In the genomic region with DNA sequence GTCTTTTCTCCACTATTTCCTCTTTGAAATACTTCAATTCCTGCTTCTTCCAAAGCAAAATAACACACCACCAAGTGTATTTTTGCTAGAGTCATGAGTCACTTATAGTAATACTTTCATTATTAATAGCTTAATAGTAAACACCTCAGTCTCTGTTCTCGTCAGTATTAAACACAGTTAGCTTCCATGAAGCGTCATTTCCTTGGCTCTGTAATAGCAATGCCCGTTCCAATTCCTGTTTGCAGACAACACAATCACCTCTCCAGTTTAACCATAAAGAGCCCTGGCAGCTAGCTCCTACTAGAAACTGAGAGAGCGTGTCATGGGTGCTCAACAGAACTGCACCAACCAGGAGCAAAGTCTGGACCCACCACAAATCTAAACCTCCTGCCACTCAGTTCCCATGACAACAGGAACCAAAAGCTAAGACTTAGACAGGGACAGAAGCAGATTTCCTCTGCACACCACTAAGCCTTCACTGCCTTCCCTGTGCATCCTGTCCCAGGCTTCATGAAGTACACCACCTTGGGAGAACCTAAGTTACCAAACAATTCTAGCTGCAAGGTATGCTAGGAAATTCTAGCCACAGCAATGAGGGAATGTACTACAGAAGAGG, we compare ENCODE assay signal across 22 mouse cellular contexts. TPM values are rescaled to one million over a fixed set of nuclear protein-coding genes. Genes with fewer than 3 reads are reported as not detected.
DNase-seq lines count a peak whose midpoint lies in the region; ATAC-seq and TF ChIP-seq lines count a peak whose summit lies in the region.
"Had no signal": no experiment of that assay in that cellular context is flagged by ENCODE, and none has a peak within 500 bp of the region (broad histone marks: within the 10 kb centered on the region; RNA-seq: fewer than 3 reads in every experiment).

No protein-coding gene starts in this region.

- 53% methylated on average over 4 of the region's 4 CpGs for WGBS in intestine, embryonic 15.5 days
- 46% methylated on average over 4 of the region's 4 CpGs for WGBS in intestine, postnatal 0 days

- TF ChIP-seq CTCF in intestine, postnatal 0 days (IDR thresholded peaks at IDR 0.05; ENCODE audit: low read depth): no peak

- H3K4me3 ChIP-seq in intestine, embryonic 15.5 days (replicated peaks): no peak overlapping the region
- H3K4me3 ChIP-seq in intestine, postnatal 0 days (ENCODE audit: low read depth, low read length): no peak overlapping the region
- H3K4me3 ChIP-seq: erythroblast, embryonic 14.5 days; hindbrain, embryonic 13.5 days; midbrain, embryonic 10.5 days; midbrain, embryonic 15.5 days had no signal

- no peaks in the 10 kb centered on the region for H3K27me3 ChIP-seq in intestine, embryonic 15.5 days (replicated peaks)
- H3K27me3 ChIP-seq in intestine, postnatal 0 days (replicated peaks; ENCODE audit: control insufficient read depth, insufficient read depth, low read length): no peaks in the 10 kb centered on the region
- H3K27me3 ChIP-seq: hindbrain, embryonic 13.5 days; midbrain, embryonic 15.5 days had no signal

- DNase-seq in lung, postnatal 10 days: peak; percentile 19
- DNase-seq in lung, postnatal 14 days: no peak
- DNase-seq in adrenal gland, postnatal 36 days: no peak
- DNase-seq: adrenal gland, adult 2 months; B cell, adult 2 months; cerebellum, adult 8-10 months; cerebellum, postnatal 36 days; gastrocnemius, postnatal 10 days; kidney, adult 11 months; kidney, postnatal 25 days; right cerebral cortex, postnatal 25 days; thymus, postnatal 14 days had no signal

- no peak overlapping the region for H3K27ac ChIP-seq in intestine, embryonic 15.5 days
- H3K27ac ChIP-seq in intestine, postnatal 0 days (ENCODE audit: low read depth, low read length): no peak overlapping the region
- H3K27ac ChIP-seq: hindbrain, embryonic 13.5 days; macrophage; midbrain, embryonic 10.5 days; midbrain, embryonic 15.5 days had no signal

- ATAC-seq in intestine, embryonic 15.5 days: 0 out of 2 replicates have a peak, but pooled peaks have one; percentile 9
- no peak for ATAC-seq in intestine, postnatal 0 days
- peak; percentile 57 for ATAC-seq in common myeloid progenitor, adult 5-6 weeks (replicated peaks; ENCODE audit: low read depth, poor library complexity, severe bottlenecking)
- ATAC-seq in megakaryocyte progenitor cell, adult 5-6 weeks (replicated peaks; ENCODE audit: poor library complexity): peak; percentile 15
- ATAC-seq: activated CD4-positive, CD25-positive, alpha-beta regulatory T cell, adult 4 months; midbrain, embryonic 15.5 days had no signal

- no peak overlapping the region for H3K4me2 ChIP-seq in intestine, embryonic 15.5 days (replicated peaks)
- no peak overlapping the region for H3K4me2 ChIP-seq in intestine, postnatal 0 days (replicated peaks; ENCODE audit: low read depth)
- H3K4me2 ChIP-seq: hindbrain, embryonic 13.5 days; midbrain, embryonic 15.5 days had no signal

- H3K9ac ChIP-seq in intestine, embryonic 15.5 days: no peak overlapping the region
- H3K9ac ChIP-seq in intestine, postnatal 0 days (ENCODE audit: low read depth, low read length): no peak overlapping the region
- H3K9ac ChIP-seq: hindbrain, embryonic 13.5 days; midbrain, embryonic 15.5 days had no signal

- H3K9me3 ChIP-seq in intestine, embryonic 15.5 days: no peaks in the 10 kb centered on the region
- no peaks in the 10 kb centered on the region for H3K9me3 ChIP-seq in intestine, postnatal 0 days (ENCODE audit: control insufficient read depth)
- H3K9me3 ChIP-seq: hindbrain, embryonic 13.5 days; midbrain, embryonic 10.5 days; midbrain, embryonic 15.5 days had no signal

- H3K36me3 ChIP-seq in intestine, embryonic 15.5 days: no peaks in the 10 kb centered on the region
- H3K36me3 ChIP-seq in intestine, postnatal 0 days (ENCODE audit: control insufficient read depth, insufficient read depth): no peaks in the 10 kb centered on the region
- H3K36me3 ChIP-seq: hindbrain, embryonic 13.5 days; midbrain, embryonic 10.5 days; midbrain, embryonic 15.5 days had no signal

- H3K4me1 ChIP-seq in intestine, embryonic 15.5 days (replicated peaks): peaks cover 23% of the 10 kb centered on the region
- H3K4me1 ChIP-seq in intestine, postnatal 0 days (replicated peaks; ENCODE audit: control insufficient read depth, insufficient read depth, low read length): peaks cover 6% of the 10 kb centered on the region; the same call in 1 of the 2 replicates

RNA-seq across cellular contexts. Expression of gene Zfp704, which starts 30.7 kb away (rescaled TPM):
- 6.0 and 6.3 TPM in 2 replicates for polyA plus RNA-seq in intestine, embryonic 15.5 days (2015; fragmentation: Nextera tagmentation; extraction: Ambion mirVana)
- 2.8 and 3.3 TPM in 2 replicates for polyA plus RNA-seq in intestine, postnatal 0 days (2015; fragmentation: Nextera tagmentation; extraction: Ambion mirVana)
- total RNA-seq in common myeloid progenitor, adult 5-6 weeks (2017): 23.8 and 25.5 TPM in 2 replicates
- 16.3 and 20.8 TPM in 2 replicates for total RNA-seq in megakaryocyte progenitor cell, adult 5-6 weeks (2015)
- 12.9 and 14.8 TPM in 2 replicates for total RNA-seq in megakaryocyte progenitor cell, adult 5-6 weeks (2017)
- total RNA-seq in adrenal gland, postnatal 36 days (2021): 10 to 100 TPM; 11.7 to 15.3 TPM
